Mouse (Mus musculus) layer of hippocampus, postnatal 36 days (tissue): ENCODE measurements around the gene Cd247. TPM values are rescaled to one million over a fixed set of nuclear protein-coding genes. Genes with fewer than 3 reads are reported as not detected.

ENCODE experiments used
- DNase-seq, 2 experiments: peaks; one replicate each; pipeline ENCODE4 v3.0.0; 2022
- total RNA-seq, 2 experiments: library from RNA; stranded (reverse); gene quantifications; 2 replicates each; pipeline ENCODE4 v1.2.3; 2021

The Cd247 gene
- total RNA-seq, 2 experiments from 2014 or later = not detected

DNA sequence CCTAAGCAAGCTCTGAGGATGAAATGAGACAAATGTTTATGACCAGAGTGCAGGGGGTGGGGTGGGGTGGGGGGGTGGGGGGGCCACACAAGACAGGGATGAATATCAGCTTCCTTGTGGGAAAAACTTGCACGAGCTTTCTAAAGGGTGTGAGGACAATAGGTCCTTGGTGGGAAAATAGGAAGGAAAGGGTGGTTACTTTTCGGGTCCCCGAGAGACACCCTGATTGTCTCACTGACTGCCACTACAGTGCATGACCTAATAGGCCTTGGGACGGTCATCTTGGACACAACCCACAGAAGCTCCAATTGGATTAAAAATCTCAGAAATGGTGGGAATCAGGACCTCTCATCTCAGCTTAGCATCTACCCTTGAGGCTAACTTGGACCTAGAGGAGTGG is 30.7 kb downstream of the Cd247 start:
- no peak for DNase-seq

DNA sequence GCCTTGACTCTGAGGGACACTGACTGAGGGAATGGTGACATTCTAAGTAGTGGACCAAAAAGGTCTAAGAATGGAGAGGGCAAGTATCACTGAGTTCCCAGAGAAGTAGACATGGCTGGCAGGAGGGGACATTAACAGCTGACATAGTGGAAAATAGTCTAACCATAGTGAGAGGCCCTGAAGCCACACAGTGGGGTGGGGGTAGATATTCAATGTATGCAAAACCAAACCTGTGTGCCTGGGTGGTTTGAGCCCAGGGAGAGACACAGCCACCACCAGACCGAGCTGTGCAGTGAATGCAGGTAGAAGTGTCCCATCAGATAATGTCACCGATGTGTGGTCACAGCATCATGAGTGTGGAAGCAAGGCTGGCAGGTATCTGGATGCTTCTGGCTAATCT is 33.5 kb downstream of the Cd247 start:
- no peak for DNase-seq

DNA sequence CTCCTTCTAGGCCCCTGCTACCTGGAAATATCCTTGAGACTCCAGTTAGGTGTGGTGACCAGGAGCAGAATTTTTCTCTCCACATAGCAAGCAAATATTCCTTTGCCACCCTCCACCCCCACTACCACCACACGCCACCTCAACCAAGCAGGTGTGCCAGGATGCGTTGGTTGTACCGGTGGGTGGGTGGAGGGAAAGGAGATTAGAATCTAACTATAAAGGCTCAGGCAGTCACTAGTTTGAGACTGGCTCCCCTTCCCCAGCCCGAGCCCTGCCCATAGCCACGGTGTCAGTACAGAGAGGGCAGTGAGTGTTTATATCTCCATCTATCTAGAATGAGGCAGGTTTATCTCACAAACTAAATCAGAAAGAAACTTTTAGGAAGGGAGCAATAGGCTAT is 39.7 kb downstream of the Cd247 start:
- DNase-seq = no peak

DNA sequence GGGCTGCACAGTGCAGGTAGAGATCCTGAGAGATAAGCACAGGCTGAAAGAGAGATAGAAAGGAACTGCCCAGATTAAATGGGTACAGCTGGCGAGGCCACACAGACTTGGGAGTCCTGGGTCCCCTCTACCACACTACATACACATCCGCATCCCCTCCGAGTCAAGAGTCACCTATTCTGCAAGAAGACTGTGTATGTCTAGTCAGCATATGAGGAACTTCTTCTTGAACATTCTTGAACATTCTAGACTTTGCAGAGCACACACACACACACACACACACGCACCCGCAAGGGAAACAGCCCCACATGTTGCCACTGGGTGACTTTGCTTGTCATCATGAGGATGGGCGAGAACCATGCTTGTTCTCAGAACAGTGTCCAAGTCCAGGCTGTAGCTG is 40.1 kb downstream of the Cd247 start:
- no peak for DNase-seq

DNA sequence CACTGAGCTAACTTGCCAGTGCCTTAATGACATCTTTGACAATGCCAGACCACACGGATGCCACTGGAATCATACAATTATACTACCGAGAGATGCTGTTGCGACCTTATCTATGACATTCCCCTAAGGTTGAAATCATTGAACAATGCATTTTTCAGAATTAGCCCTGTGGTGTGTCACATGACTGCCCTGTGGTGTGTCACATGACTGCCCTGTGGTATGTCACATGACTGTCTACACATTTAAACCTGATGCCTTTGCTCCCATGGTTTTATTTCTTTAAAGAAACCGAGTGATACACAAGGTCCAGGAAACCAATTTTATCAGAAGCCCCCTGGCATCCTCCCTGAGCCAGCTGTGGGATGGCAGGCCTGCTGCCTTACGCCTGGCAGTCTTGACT is 41.4 kb downstream of the Cd247 start:
- DNase-seq = no peak

DNA sequence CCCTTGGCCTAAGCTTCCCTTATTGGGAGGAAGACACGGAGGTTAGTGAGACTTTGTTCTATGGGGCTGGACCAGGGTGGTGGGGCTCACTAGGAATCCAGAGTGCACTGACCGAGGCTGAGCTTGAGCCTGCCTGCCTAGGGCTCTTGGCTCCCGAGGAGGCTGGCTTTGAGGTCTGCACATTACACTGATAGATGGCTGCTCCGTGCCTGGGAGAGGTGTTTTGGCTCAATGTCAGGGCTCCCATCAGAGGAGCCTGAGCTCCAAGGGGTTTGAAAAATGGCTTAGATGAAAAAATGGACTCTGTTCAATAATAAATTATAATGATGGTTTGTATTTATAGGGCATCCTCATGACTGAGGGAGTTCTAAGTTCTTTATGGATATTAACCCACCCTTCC is 44.8 kb downstream of the Cd247 start:
- no peak for DNase-seq

DNA sequence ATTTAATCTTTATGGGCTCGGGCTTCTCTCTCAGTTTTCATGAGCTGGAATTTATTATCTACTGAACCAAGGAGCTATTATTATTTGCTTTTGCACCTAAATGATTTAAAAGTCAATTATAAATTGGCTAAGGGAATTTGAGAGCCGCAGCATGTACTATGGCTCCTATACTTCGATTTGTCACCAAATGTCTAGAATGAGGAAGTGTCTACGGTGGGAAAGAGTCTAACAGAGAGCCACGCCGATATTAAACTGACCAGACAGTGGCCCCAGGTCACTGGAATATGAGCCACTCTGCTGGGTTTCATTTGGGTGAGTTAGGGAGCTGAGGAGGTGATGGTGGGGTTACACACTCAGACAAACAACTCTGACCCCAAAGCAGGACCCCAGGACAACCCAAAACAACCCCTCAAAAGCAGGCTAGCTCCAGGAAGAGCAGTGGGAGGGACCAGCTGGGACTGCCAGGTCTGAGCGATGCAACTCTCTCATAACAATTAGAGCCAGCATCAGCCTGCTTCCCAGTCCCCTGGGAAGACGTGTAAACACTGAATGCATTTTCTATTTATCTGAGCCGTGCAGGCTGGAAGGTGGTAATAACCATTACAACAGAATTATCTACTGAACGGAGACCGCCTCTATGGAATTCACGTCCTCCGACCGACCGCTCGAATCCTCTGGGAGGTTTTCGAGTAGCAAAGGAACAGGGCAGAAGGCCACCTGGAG is 45.6 kb downstream of the Cd247 start:
- no peak for DNase-seq

DNA sequence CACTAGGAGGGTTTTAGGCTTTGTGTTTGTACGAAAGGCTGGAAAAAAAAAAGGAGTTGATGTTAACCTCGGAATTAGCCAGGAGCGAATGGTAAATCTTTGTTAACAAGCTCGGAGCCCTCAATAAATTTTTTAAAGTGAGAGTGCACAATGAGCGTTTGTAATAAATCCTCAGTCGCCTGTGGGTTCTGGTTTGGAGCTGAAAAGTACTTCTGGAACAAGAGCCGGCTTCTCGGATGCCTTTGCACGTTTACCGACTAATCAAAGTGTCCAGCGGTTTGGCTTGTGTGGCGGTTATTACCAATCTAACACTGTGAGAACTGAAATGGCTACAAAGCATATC is 46.1 kb downstream of the Cd247 start:
- DNase-seq = no peak

DNA sequence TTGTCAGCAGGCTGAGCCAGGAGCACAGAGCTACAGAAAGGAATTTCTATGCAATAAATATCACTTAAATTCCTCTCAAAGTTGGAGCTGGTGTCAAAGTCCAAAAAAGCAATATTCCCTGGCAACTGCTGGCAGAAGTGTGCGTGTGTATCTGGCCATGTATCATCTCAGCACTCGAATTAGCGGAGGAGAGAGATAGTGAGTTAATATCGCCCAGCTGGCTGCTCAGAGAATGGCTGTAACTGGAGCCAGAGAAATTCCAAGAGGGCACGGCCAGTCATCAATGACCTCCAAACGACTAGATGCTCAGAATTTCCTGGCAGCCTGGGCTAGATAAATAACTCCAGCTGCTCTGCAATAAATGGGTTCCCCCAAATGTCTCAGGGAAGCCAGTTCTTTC is 48.0 kb downstream of the Cd247 start:
- no peak for DNase-seq

DNA sequence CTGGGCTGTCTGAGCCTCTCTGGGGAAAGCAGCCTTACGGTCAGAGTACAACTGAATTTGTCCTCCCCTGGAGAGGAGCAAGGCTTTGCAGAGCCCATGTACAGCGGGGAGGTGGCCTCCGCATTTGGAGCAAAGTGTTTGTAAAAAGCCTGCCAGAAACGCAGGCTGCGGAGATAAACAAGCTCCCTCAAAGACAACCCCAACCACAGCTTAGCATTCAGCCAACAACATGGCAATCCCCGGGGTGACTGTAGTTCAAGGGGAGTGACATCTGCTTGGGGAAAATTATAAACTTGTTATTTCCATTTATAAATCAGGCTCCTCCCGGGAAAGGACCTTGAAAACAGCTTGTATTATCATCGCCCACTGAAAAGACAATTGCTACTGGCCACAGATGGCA is 49.1 kb downstream of the Cd247 start:
- DNase-seq = no peak

DNA sequence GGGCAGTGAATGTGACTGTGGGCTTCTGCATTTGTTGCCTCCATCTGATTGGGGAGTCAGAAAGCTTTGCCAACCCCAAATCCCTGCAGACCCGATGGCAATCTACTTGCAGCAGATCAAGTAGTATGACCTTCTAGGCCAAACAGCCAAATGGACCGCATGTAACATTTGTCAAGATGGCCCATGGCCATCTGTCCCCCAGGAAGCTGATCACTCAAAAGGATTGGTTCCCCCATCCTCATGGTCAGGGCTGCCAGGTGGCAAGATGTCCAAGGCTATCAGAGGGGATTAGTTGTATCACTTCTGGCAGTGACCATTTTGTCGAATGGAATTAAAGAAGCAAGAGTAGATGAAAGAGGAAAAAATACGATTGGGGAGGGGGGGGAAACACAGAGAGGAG is 50.7 kb downstream of the Cd247 start:
- DNase-seq = no peak

DNA sequence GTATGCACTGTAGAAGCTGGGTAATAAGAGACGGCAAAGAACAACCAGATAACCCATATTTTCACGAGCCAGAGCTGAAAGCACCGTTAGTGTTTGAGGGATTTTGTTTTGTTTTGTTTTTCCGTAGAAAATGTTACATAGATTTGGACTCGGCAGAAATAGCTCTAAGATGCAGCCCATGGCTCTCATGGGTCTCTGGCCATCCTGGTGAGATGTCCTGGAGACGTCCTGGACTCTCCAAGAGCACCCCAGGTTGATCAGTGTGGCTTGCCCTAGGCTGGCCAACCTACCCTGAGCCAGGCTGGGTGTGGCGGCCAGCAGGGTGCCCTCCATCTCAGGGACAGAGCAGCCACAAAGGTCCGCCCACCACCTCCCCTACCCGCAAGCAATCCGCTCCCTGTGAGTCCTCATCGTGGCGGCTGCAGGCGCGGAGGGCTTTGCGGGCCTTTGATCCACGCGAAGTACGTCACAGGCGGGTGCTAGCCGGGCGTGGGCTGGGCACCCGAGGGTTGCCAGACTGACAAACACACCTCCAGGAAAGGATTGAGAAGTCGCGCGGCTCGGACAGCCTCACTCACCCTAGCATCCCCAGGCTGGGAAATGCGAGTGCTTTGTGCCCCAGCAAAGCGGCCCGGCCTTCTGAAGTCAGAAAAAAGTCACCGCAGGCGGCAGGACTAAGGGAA is 52.2 kb downstream of the Cd247 start:
- DNase-seq = no peak

DNA sequence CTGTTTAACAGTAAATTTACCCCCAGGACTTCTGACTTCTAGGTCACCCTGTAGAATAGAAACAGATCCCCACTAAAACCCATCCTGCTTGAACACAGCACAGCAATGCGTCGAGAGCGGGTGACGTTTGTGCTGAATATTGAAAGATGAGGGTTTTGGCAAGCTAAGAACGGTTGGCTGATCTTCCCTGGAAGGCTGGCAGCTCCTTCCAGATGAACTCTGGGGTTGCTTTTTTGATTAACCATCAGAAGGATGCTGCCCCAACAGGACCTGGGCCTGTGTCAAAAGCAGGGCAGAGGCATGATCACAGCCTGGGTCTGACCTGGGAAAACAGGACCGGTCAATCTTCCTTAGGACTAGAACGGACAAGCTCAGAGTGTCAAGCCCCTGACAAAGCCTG is 53.7 kb downstream of the Cd247 start:
- DNase-seq = no peak

DNA sequence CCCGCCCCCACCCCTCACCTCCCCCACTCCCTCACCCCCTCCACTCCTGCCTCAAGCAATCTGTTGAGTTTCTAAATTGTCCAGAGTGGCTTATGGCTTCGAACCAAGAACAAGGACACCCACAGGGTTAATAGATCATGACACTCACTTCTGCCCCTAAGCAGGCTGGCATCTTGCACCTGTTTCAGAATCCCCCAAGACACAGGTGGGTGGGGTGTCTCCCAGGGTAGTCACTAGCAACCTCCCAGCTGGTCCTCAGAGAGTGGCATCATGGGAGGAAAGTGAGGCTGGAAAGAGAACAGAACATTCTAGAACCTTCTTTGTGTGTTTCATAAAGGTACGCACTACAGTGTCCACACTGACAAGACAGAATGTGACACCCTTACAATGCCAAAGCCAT is 55.1 kb downstream of the Cd247 start:
- DNase-seq = no peak

DNA sequence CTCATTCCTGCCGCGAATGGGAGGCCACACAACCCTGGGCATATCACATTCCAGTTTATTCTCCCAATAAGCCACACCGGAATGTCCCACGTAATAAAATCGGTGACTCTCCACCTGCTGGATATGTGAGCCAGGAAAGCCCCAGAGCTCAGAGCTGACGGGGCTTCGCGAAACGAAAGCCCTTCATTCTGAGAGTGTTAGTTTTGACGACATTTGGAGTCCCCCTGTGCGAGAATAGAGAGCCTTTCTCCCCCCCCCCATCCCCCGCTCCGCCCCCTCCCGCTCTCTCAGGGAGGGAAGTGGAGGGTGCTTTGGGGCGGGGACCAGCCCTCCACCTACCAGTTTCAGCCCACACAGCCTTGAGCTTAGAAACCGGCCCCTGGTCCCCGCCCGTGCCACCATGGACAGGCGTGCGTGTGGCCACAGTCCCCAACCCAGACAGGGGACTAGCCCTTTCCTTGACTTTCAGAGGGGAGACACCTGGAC is 56.0 kb downstream of the Cd247 start:
- DNase-seq = no peak

DNA sequence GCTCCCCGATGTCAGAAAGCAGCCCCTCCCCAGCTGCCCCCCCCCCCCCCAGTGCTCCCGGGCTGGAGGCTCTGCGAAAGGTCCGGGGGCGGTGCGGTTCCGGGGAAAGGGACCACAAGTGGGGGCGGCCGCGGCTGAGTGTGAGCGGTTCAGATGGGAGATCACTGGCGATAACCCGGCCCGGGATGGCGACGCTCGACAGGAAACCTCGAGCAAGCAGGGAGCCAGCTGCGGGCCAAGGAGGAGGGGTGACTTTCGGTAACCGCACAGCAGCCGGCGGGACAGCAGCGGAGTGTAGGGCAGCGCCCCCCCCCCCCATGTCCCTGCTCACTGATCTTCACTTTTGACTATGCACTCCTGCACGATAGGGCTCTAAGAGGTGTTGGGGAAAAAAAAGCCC is 56.5 kb downstream of the Cd247 start:
- no peak for DNase-seq

DNA sequence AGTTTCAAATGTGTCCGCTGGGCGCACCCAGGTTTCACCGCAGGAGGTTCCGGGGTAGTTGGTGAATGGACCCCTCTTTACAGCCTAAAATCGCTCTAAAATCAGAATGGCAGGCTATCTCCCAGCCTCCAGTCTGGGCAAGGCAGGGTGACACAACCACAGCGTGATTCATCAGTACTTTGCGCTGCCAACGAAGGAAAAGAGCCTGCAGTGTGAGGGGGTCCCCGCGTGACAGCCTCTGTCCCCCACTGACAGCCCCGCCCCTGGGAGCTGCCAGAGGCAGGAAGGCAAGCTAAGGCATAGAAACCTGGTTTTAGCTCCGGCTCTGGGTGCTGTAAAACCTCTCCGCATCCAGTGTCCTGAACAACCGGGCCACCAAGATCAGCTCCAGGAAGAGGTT is 56.9 kb downstream of the Cd247 start:
- no peak for DNase-seq

DNA sequence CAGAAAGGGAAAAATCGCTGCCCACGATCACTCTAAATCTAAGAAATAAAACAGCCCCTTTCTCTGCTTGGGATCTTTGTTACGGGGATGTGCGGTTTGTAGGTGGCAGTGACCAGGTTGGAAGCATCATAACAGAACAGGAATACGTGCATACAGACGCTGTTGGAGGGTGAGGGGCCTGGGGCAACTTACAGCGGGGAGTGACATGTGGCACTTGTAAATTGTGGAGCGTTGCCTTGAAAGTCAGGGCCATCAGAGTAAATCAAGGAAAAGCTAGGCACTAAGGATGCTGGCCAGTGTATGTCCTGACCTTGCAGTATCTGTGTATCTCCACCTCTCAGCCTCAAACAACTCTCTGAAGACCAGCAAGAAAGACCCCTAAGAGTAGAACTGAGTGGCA is 59.9 kb downstream of the Cd247 start:
- DNase-seq = no peak

DNA sequence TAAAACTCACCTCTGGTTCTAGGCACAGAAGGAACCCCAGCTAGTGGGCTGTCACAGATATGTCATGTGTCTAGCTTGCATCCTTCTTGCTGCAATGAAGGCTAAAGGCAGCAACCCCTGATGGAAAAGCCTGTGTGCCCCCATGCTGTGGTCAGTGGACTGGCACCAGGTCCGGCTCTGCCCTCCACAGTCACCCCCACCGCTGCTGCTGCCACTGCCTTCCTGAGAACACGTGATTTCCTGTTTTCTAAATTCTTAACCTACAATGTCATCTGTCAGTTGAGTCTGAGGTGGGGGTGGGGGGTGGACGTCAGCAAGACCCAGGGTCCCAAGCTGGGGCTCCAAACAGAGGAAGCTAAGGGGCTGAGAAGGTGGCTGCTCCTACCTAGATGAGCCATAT is 60.4 kb downstream of the Cd247 start:
- DNase-seq = no peak

DNA sequence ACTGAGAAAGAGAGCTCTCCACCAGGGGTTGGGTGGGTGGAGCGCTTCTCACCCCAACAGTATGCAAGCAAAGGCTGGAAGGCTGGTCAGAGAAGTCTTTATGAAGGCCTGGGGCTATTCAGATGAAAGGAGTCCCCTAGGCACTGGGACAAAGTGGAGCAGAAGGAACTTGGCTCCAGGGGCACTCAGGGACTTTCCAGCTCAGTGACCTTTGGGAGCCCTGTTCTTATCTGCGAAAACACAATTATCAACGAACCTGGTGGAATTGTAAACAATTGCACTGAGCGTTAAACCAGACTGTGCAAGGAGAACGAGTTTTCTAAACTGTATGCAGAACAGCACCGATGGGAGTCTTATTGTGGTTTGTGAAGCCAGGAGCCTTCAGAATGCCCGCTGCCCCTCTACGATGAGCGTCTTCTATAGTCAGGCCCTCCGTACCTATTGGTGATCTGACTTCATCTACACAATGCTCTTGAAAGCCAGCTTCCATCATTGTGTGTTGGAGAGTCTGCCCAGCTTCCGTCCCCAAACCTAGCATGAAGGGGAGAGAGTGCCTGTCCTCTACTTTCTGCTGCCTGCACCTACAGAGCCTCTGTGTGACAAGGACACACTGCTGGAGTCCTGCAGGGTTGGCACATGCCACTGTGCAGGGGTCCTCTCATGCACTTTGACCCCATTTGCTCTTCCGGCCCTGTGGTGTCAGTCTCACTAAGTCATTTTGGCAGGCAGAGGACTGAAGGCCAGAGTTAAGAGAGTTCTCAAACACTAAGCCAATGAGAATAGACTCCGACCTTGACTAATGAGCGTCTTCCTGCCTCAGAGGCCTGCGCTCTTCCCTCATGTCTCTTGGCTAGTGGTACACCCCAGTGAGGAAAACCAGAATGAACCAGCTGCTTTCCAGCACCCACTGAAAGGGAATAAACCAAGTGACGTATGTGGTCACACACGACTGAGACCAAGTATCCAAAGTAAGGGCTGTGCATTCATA is 61.3 kb downstream of the Cd247 start:
- no peak for DNase-seq

DNA sequence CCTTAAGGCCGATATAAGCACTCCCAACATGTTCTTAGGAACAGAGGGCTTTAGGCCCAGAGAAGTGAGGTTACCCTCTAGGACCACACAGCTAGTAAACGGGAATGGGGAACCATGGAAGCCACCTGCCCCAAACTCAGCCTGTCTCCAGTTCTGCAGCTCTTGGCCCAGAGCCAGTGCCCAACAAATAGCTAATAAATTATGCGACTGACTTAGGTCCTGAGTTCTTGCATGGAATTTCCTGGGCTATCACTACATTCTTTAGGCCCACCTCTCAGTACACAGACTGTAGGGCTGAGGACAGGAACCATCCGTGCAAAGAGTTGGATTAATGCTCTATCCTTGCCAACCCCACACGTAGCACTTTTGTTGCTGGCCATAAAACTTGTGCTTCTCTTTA is 63.6 kb downstream of the Cd247 start:
- DNase-seq = no peak

DNA sequence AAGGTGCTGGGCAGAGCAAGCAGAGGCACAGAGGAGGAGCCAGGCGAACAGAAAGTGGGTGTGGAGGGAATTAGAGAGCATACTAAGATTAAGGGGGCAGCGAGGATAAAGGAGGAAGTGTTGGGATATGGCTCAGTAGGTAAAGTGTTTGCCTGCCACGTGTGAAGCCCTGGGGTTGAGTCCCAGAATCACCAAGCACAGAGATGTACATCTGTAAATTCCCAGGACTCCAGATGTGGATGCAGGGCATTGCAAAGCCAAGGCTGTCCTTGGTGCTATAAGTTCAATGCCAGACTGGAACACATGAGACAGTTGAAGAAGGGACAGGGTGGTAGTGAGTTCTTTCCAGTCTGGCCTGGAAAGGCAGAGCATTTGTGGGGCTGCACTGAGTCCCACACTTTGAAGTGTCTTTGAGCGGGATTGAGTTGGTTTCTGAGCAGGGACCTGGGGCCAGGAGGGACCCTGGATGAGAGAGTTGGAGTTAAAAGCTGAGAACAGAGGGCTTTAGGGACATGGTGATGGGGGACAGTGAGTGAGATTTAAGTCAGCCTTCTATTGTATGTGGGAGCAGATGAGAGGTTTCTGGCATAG is 64.7 kb downstream of the Cd247 start:
- DNase-seq = no peak
